Mouse (Mus musculus): ENCODE measurements around the gene Ptprr. TPM values are rescaled to one million over a fixed set of nuclear protein-coding genes. Genes with fewer than 3 reads are reported as not detected.

Gene Ptprr
- total and polyA plus RNA-seq, 2 experiments from 2014 or later: 23.8 to 25.1 TPM

DNA sequence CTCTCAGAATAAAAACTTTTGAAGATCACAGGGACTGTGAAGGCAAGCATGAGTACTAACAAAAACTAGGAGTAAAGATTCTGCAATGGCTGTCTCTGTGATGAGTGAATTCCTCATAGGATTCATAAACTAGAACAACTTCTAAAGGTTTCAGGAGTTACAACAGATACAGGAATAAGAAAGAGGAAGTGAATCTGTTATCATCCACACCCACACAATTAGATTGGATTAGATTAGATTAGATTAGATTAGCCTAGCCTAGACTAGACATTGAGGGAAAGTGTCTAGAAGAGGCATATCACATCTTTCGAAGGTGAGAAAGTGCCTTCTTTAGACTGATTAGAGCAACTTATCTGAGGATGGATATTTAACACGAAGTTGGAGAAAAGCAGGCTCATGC, 117.2 kb downstream of the Ptprr start:
- Histone ChIP-seq H3K4me2 (ENCODE audit: low read depth, low read length, poor library complexity, severe bottlenecking) (no peak overlapping the region), H3K9ac (replicated peaks; ENCODE audit: low read length, poor library complexity, severe bottlenecking) (no peak overlapping the region), H3K9me3 (ENCODE audit: low read length) (no peaks in the 10 kb centered on the region), H3K4me1 (ENCODE audit: insufficient read depth, low read length) (no peaks in the 10 kb centered on the region), H3K27me3 (ENCODE audit: insufficient read depth, low read length) (no peaks in the 10 kb centered on the region), H3K36me3 (ENCODE audit: insufficient read depth, low read length) (no peaks in the 10 kb centered on the region), H3K4me3 (ENCODE audit: low read depth, low read length) (no peak overlapping the region), H3K27ac (ENCODE audit: low read depth, low read length) (no peak overlapping the region)
- TF ChIP-seq CTCF (IDR thresholded peaks at IDR 0.05): no peak
- DNase-seq (ENCODE audit: low spot score) (no peak), ATAC-seq (ENCODE audit: low FRiP score) (no peak)
- 83% methylated on average over 2 of the region's 2 CpGs for WGBS

DNA sequence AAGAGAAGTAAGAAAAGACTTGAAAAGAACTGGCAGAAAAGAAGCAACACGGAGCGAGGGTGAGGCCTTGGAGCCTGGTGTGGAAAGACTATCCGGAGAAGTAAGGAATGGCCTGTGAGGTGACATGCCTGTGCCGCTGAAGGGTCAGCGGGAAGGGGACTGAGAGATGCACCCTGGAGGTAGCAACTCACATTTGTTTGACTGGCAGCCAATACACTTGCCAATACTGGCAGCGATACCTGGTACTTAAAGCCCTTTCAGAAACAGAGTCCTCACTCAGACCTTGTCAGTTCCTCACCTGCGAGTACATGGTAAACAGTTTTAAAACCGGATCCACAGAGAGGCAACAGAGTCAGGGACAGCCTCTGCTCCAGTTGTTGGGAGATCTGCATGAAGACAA, 122.2 kb downstream of the Ptprr start:
- no peak for TF ChIP-seq CTCF (IDR thresholded peaks at IDR 0.05)
- H3K4me1 ChIP-seq (ENCODE audit: insufficient read depth, low read length): no peaks in the 10 kb centered on the region
- no peaks in the 10 kb centered on the region for H3K36me3 ChIP-seq (ENCODE audit: insufficient read depth, low read length)
- no peak overlapping the region for H3K9ac ChIP-seq (replicated peaks; ENCODE audit: low read length, poor library complexity, severe bottlenecking)
- H3K4me3 ChIP-seq (ENCODE audit: low read depth, low read length): no peak overlapping the region
- H3K4me2 ChIP-seq (ENCODE audit: low read depth, low read length, poor library complexity, severe bottlenecking): no peak overlapping the region
- 91% methylated on average over 8 of the region's 8 CpGs for WGBS
- H3K27ac ChIP-seq (ENCODE audit: low read depth, low read length): no peak overlapping the region
- ATAC-seq (ENCODE audit: low FRiP score): no peak
- H3K9me3 ChIP-seq (ENCODE audit: low read length): no peaks in the 10 kb centered on the region
- no peak for DNase-seq (ENCODE audit: low spot score)
- H3K27me3 ChIP-seq (ENCODE audit: insufficient read depth, low read length): no peaks in the 10 kb centered on the region

DNA sequence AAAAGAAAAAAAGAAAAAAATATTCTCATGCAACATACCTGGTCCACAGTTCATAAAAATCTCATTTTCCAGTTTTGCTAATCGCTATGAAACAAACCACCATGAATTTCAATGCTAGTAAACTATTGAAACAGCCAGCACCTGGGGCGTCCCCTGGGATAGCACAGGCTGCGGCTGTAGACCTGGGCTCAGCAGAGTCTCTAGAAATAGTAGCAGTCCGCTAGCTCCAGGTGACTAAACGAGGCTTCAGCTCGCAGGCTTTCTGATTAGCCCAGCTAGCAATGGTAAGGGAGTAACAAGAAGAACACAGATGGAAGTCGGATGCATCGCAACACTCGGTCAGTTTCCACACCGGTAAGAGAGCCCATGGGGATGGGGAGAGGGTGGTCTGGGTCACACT, 125.7 kb downstream of the Ptprr start:
- Histone ChIP-seq H3K4me3 (ENCODE audit: low read depth, low read length) (no peak overlapping the region), H3K9me3 (ENCODE audit: low read length) (no peaks in the 10 kb centered on the region), H3K36me3 (ENCODE audit: insufficient read depth, low read length) (no peaks in the 10 kb centered on the region), H3K4me1 (ENCODE audit: insufficient read depth, low read length) (no peaks in the 10 kb centered on the region), H3K9ac (replicated peaks; ENCODE audit: low read length, poor library complexity, severe bottlenecking) (no peak overlapping the region), H3K4me2 (ENCODE audit: low read depth, low read length, poor library complexity, severe bottlenecking) (no peak overlapping the region), H3K27ac (ENCODE audit: low read depth, low read length) (no peak overlapping the region), H3K27me3 (ENCODE audit: insufficient read depth, low read length) (no peaks in the 10 kb centered on the region)
- TF ChIP-seq CTCF (IDR thresholded peaks at IDR 0.05): no peak
- DNase-seq (ENCODE audit: low spot score) (no peak), ATAC-seq (ENCODE audit: low FRiP score) (no peak)
- WGBS: 83% methylated on average over 10 of the region's 10 CpGs

DNA sequence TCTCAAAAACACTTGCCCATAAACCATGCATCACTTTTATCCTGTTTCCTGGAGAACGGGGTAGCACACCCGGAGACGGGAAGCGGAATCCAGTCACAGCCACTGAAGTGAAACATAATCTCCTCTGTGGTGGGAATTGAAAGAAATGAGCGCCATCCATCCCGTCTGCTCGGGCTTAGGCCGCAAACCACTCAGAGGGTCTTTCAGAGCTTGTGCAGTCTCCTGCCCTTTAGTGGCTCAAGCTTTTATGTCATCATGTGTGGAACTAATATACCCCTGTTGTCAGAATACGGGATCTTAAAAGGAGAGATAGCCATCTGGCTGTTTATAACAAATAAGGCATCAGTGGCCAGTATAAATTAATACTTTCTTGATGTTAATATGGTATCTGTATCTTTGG, 128.1 kb downstream of the Ptprr start:
- Histone ChIP-seq H3K9ac (replicated peaks; ENCODE audit: low read length, poor library complexity, severe bottlenecking) (no peak overlapping the region), H3K4me3 (ENCODE audit: low read depth, low read length) (no peak overlapping the region), H3K27me3 (ENCODE audit: insufficient read depth, low read length) (no peaks in the 10 kb centered on the region), H3K9me3 (ENCODE audit: low read length) (no peaks in the 10 kb centered on the region), H3K4me1 (ENCODE audit: insufficient read depth, low read length) (no peaks in the 10 kb centered on the region), H3K4me2 (ENCODE audit: low read depth, low read length, poor library complexity, severe bottlenecking) (no peak overlapping the region), H3K27ac (ENCODE audit: low read depth, low read length) (no peak overlapping the region; the same call in 1 of the 2 replicates), H3K36me3 (ENCODE audit: insufficient read depth, low read length) (no peaks in the 10 kb centered on the region)
- ATAC-seq (ENCODE audit: low FRiP score) (no peak), DNase-seq (ENCODE audit: low spot score) (peak; percentile 21)
- TF ChIP-seq CTCF (IDR thresholded peaks at IDR 0.05): no peak
- 18% methylated on average over 9 of the region's 9 CpGs for whole genome bisulfite sequencing

DNA sequence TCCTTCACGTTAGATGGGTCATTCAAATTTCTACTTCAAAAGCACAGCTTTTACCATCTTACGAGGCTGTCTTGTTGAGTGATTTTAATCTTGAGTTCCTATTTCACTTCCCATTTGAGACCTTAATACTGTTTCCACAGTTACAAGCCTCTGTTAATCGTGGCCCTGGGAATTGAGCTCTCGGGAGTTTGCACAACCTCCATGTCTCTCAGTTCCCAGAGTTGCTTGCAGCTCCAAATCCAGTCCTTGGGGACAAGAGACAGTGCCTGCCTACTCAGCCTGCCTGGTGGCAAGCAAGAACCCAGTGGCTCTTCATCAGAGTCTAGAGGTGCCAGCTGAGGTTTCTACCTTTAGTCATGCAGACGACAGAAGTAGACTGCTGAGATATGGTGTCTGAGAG, 136.7 kb downstream of the Ptprr start:
- Histone ChIP-seq H3K36me3 (ENCODE audit: insufficient read depth, low read length) (no peaks in the 10 kb centered on the region), H3K4me2 (ENCODE audit: low read depth, low read length, poor library complexity, severe bottlenecking) (no peak overlapping the region), H3K9ac (replicated peaks; ENCODE audit: low read length, poor library complexity, severe bottlenecking) (no peak overlapping the region), H3K4me3 (ENCODE audit: low read depth, low read length) (no peak overlapping the region), H3K27me3 (ENCODE audit: insufficient read depth, low read length) (no peaks in the 10 kb centered on the region), H3K4me1 (ENCODE audit: insufficient read depth, low read length) (no peaks in the 10 kb centered on the region), H3K27ac (ENCODE audit: low read depth, low read length) (no peak overlapping the region), H3K9me3 (ENCODE audit: low read length) (no peaks in the 10 kb centered on the region; the same call in 1 of the 2 replicates)
- DNase-seq (ENCODE audit: low spot score) (peak; percentile 30), ATAC-seq (ENCODE audit: low FRiP score) (no peak)
- WGBS: 68% methylated on average over 5 of the region's 5 CpGs
- no peak for TF ChIP-seq CTCF (IDR thresholded peaks at IDR 0.05)

DNA sequence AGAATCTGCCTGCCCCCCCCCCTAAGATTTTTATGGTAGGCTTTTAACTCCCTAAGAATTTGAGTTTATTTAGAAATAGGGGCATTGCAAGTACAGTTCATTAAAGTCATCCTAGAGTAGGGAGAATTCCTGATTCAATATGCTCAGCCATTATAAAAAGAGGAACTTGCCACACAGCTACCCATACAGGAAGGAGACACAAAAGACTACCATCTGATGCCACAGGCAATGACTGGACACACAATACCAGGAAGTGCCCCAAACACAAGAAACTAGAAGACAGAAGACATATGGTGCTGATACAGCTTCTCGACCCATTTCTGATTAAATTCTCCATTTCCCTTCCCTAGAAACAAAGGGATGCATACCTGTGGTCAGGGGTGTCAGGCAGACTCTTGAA, 138.7 kb downstream of the Ptprr start:
- ATAC-seq (ENCODE audit: low FRiP score): no peak
- 91% methylated on average over 1 of the region's 1 CpGs for WGBS

More for the DNA sequence above, 138.7 kb downstream of the Ptprr start:
- H3K27me3 ChIP-seq (ENCODE audit: insufficient read depth, low read length): no peaks in the 10 kb centered on the region
- no peak overlapping the region for H3K9ac ChIP-seq (replicated peaks; ENCODE audit: low read length, poor library complexity, severe bottlenecking)
- no peaks in the 10 kb centered on the region for H3K4me1 ChIP-seq (ENCODE audit: insufficient read depth, low read length)
- no peak overlapping the region for H3K27ac ChIP-seq (ENCODE audit: low read depth, low read length)
- no peak for TF ChIP-seq CTCF (IDR thresholded peaks at IDR 0.05)
- H3K9me3 ChIP-seq (ENCODE audit: low read length): no peaks in the 10 kb centered on the region; the same call in 1 of the 2 replicates
- no peak overlapping the region for H3K4me2 ChIP-seq (ENCODE audit: low read depth, low read length, poor library complexity, severe bottlenecking)
- H3K4me3 ChIP-seq (ENCODE audit: low read depth, low read length): no peak overlapping the region
- DNase-seq (ENCODE audit: low spot score): no peak
- H3K36me3 ChIP-seq (ENCODE audit: insufficient read depth, low read length): no peaks in the 10 kb centered on the region

Measured in midbrain, postnatal 0 days (tissue).